Mouse (Mus musculus): Measurements from ENCODE around the gene Prss46. TPM values are rescaled to one million over a fixed set of nuclear protein-coding genes. Genes with fewer than 3 reads are reported as not detected.

The Prss46 gene
- polyA plus RNA-seq, 1 experiment from 2014 or later = not detected

DNA sequence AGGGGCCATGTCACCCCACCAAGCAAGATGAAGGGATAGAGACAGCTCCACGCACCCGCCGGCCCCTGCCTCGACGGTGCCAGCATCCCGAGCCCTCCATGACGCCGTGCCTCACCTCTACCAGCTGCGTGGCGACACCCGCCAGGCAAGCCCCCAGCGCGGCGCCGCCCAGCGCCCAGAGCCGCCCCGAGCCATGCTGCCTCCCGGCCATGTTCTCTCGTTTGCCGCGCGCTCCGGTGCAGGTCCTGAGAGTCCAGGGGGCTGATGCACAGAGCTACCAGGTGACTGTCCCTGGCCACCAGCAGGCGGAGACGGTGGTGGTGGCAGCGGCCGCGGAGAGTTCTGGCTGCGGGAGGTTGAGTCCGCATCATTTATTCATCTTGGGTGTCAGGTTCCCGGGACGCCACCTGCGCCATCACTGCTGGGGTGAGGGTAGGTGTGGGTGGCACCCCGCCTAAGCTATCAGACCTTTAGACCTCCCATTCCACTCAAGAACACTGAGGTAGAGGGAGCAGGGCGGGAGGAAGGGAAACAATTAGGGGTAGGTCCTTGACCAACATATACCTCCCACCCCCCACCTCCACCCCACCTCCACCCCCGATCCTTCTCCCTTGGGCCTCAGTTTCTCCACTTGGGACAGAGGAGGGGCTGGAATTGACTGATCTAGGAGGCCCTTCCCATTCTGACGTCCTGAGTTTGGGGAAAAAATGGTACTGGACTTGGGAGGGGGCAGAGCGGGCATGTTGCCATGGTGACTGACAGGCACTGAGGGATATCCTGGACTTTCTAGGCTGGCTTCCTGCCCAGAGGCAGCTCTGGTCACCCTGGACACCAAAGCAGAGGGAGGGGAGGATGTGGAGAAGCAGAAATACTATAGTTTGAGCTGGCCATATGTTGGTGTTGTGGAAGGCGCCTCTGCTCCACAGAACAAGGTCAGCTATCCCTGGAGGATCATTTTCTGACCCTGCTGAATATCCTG is 29.7 kb downstream of the Prss46 start:
- no peak for DNase-seq (ENCODE audit: extremely low spot score, low spot score)
- Histone ChIP-seq H3K4me3 (peak overlapping the region; percentile 51), H3K27ac (peak overlapping the region; percentile 60), H3K9me3 (no peaks in the 10 kb centered on the region), H3K27me3 (ENCODE audit: poor library complexity, severe bottlenecking) (peaks cover 77% of the 10 kb centered on the region), H3K4me1 (peaks cover 23% of the 10 kb centered on the region), H3K36me3 (replicated peaks) (no peaks in the 10 kb centered on the region)
- WGBS = 11% methylated on average over 40 of the region's 40 CpGs

DNA sequence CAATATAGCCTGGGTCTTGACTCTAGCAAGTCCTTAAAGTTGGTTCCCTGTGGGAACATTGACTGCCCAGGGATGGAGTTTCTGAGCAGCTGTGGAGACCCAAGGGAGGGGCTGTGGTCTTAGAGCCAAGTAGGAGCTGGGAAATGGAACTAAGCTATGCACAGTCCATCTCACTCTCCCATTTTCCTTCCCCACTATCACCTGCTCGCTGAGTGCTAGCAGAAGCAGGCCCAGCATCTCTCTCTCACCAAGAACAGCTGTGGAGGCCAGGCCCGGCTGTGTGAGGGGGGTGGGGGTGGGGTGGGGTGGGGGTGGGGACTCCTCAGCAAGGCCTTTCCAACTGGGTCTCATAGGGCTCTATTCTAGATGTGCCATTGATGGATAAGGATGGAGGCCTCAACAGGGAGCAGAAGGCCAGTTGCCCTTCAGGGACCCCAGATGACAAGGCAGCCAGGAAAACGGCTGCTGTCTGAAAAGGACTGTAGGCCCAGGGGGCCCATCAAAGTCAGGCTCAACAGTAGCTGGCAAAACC is 30.4 kb downstream of the Prss46 start:
- no peak overlapping the region for H3K27ac ChIP-seq
- no peaks in the 10 kb centered on the region for H3K9me3 ChIP-seq
- 23% methylated on average over 3 of the region's 3 CpGs for WGBS
- H3K4me3 ChIP-seq = no peak overlapping the region
- H3K27me3 ChIP-seq (ENCODE audit: poor library complexity, severe bottlenecking) = peaks cover 84% of the 10 kb centered on the region
- no peaks in the 10 kb centered on the region for H3K36me3 ChIP-seq (replicated peaks)
- no peak for DNase-seq (ENCODE audit: extremely low spot score, low spot score)
- H3K4me1 ChIP-seq = peaks cover 29% of the 10 kb centered on the region

DNA sequence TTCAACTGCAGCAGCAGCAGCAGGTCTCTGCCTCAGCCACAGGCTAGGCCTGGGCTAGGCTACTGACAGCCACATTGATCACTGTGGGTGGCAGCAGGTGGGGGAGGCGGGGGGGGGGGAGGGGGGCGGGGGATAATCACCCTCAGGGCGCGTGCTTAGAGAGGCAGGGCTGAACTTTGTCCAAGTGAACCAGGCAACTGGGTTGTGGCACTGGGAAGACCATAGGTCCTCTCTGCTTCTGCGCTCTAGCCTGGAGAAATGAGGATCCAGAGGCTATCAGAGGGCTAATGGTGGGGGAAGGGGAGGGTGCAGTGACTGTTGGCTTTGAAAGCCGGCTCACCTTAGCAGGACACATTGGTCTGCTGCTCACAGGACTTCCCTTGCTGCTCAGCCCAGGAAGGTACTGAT is 31.0 kb downstream of the Prss46 start:
- no peaks in the 10 kb centered on the region for H3K9me3 ChIP-seq
- DNase-seq (ENCODE audit: extremely low spot score, low spot score) = no peak
- peaks cover 35% of the 10 kb centered on the region for H3K4me1 ChIP-seq
- H3K27me3 ChIP-seq (ENCODE audit: poor library complexity, severe bottlenecking) = peaks cover 87% of the 10 kb centered on the region
- no peaks in the 10 kb centered on the region for H3K36me3 ChIP-seq (replicated peaks)
- H3K4me3 ChIP-seq = no peak overlapping the region
- 14% methylated on average over 5 of the region's 6 CpGs for WGBS
- peak overlapping the region; percentile 30; the same call in 1 of the 2 replicates for H3K27ac ChIP-seq

DNA sequence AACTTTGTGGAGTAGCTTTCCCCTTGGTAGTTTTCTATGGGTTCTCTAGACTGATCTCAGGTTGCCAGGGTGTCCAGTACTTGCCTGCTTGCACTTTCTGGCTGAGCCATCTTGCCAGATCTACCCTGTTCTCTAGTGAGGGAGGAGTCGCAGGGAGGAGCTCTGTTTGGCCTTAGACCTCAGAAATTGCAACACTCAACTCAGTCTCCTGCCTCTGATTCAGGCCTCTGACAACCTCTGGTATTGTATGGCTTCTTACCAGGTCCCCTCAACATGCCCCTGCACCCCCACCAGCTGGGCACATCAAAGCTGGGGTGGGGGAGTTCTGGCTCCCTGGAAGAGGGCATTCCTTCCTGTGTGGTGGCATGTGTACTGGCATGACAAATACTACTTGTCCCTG is 33.0 kb downstream of the Prss46 start:
- 90% methylated on average over 1 of the region's 1 CpGs for WGBS
- H3K27me3 ChIP-seq (ENCODE audit: poor library complexity, severe bottlenecking) = peaks cover 92% of the 10 kb centered on the region
- no peaks in the 10 kb centered on the region for H3K9me3 ChIP-seq
- H3K36me3 ChIP-seq (replicated peaks) = no peaks in the 10 kb centered on the region
- H3K4me1 ChIP-seq = peaks cover 40% of the 10 kb centered on the region
- no peak overlapping the region for H3K27ac ChIP-seq
- DNase-seq (ENCODE audit: extremely low spot score, low spot score) = no peak
- H3K4me3 ChIP-seq = no peak overlapping the region

GRCm38 (mm10) chr9:110877888-110878287 is 33.6 kb downstream of the Prss46 start:
- Histone ChIP-seq H3K4me3 (no peak overlapping the region), H3K27me3 (ENCODE audit: poor library complexity, severe bottlenecking) (peaks cover 89% of the 10 kb centered on the region), H3K36me3 (replicated peaks) (no peaks in the 10 kb centered on the region), H3K4me1 (peaks cover 40% of the 10 kb centered on the region), H3K27ac (no peak overlapping the region), H3K9me3 (no peaks in the 10 kb centered on the region)
- WGBS = 86% methylated on average over 5 of the region's 5 CpGs
- DNase-seq (ENCODE audit: extremely low spot score, low spot score) = no peak

DNA sequence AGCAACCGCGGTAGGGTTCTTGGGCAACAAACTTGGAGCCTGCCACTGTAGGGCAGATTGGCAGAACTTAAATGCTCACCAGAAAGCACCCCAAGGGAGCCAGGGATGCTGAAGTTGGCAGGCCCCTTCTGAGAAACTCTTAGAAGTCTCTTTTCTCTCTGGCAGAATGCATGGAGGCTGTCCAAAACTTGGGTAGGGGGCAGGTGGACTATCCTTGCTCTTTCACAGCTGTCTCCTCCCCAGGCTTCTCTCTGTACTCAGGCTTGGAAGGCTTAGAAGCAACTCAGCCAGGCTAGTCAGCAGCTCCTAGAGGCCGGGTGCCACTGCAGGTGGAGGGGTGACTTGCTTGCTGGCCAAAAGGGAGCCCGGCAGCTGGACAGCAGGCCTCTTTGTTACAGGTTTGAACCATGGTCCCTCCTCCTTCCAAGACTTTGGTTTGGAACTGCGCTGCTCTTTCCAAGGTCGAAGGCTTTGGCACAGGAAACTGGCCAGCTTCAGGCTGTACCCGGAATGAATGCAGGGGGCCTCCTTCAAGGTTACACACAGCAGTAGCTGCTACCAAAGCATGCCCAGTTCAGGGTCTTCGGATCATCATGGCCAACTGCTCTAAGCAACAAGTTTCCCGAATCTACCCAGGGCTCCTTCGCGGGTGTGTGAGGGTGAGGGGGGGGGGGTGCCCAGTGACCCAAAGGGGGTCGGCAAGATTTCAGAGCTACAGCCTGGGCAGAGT is 35.0 kb downstream of the Prss46 start, which contains the start of gene Als2cl:
TSS of gene Als2cl (plus strand) at position 680 of the 730 bp plus-strand sequence.
- Histone ChIP-seq H3K9me3 (no peaks in the 10 kb centered on the region), H3K4me3 (peak within 1 kb of the TSS; percentile 62), H3K27me3 (ENCODE audit: poor library complexity, severe bottlenecking) (peaks cover 81% of the 10 kb centered on the region), H3K27ac (peak within 1 kb of the TSS; percentile 49; the same call in 1 of the 2 replicates), H3K36me3 (replicated peaks) (no peaks in the 10 kb centered on the region), H3K4me1 (peaks cover 30% of the 10 kb centered on the region)
- DNase-seq (ENCODE audit: extremely low spot score, low spot score) = no peak
- 16% methylated on average over 12 of the region's 12 CpGs for WGBS

DNA sequence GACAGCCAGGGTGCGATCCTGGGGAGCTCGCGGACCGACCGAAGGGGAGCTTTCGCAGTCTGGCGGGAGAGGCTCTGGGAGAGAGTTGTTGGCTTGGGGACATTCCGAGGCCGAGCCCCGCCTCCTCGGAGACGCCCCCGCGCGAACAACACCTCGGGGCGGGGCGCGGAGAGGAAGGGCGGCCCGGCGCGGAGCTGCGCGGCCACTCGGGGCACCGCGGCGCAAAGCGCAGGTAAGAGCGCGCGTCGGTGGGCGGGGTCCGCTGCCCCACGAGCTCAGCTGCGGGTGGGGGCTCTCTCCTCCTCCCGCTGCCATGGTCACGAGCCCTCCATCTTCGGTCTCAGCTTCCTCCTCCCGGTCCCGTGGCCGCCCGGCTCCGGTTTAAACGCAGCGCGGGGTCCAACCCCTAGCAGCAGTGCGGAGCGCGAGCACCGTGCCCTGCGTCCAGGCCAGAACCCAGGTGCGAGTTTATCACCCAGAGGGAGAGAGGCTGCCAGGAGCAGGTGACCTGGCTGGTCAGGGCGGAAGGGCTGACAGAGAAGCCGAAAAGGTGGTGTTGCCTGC is 35.8 kb downstream of the Prss46 start, which contains the start of gene Tmie:
TSS of gene Tmie (minus strand) at position 116 of the 564 bp plus-strand sequence.
- H3K4me3 ChIP-seq = peak within 1 kb of the TSS; percentile 62
- no peaks in the 10 kb centered on the region for H3K36me3 ChIP-seq (replicated peaks)
- H3K9me3 ChIP-seq = no peaks in the 10 kb centered on the region
- DNase-seq (ENCODE audit: extremely low spot score, low spot score) = no peak
- H3K4me1 ChIP-seq = peaks cover 23% of the 10 kb centered on the region
- peak within 1 kb of the TSS; percentile 49; the same call in 1 of the 2 replicates for H3K27ac ChIP-seq
- WGBS = 1% methylated on average over 56 of the region's 57 CpGs
- peaks cover 74% of the 10 kb centered on the region for H3K27me3 ChIP-seq (ENCODE audit: poor library complexity, severe bottlenecking)

- H3K9me3 ChIP-seq = no peaks in the 10 kb centered on the region
- peaks cover 68% of the 10 kb centered on the region for H3K27me3 ChIP-seq (ENCODE audit: poor library complexity, severe bottlenecking)
- peak overlapping the region; percentile 62; the same call in 1 of the 2 replicates for H3K4me3 ChIP-seq
- no peak overlapping the region for H3K27ac ChIP-seq
- H3K36me3 ChIP-seq (replicated peaks) = no peaks in the 10 kb centered on the region
- 76% methylated on average over 4 of the region's 4 CpGs for WGBS
- H3K4me1 ChIP-seq = peaks cover 18% of the 10 kb centered on the region
- DNase-seq (ENCODE audit: extremely low spot score, low spot score) = no peak
Measured at GRCm38 (mm10) chr9:110880772-110881171, 36.5 kb downstream of the Prss46 start.

GRCm38 (mm10) chr9:110881953-110882352 is 37.6 kb downstream of the Prss46 start:
- 81% methylated on average over 7 of the region's 7 CpGs for WGBS
- peaks cover 63% of the 10 kb centered on the region for H3K27me3 ChIP-seq (ENCODE audit: poor library complexity, severe bottlenecking)
- no peak overlapping the region for H3K27ac ChIP-seq
- H3K4me3 ChIP-seq = no peak overlapping the region
- H3K36me3 ChIP-seq (replicated peaks) = no peaks in the 10 kb centered on the region
- DNase-seq (ENCODE audit: extremely low spot score, low spot score) = no peak
- H3K4me1 ChIP-seq = peaks cover 18% of the 10 kb centered on the region
- H3K9me3 ChIP-seq = no peaks in the 10 kb centered on the region

DNA sequence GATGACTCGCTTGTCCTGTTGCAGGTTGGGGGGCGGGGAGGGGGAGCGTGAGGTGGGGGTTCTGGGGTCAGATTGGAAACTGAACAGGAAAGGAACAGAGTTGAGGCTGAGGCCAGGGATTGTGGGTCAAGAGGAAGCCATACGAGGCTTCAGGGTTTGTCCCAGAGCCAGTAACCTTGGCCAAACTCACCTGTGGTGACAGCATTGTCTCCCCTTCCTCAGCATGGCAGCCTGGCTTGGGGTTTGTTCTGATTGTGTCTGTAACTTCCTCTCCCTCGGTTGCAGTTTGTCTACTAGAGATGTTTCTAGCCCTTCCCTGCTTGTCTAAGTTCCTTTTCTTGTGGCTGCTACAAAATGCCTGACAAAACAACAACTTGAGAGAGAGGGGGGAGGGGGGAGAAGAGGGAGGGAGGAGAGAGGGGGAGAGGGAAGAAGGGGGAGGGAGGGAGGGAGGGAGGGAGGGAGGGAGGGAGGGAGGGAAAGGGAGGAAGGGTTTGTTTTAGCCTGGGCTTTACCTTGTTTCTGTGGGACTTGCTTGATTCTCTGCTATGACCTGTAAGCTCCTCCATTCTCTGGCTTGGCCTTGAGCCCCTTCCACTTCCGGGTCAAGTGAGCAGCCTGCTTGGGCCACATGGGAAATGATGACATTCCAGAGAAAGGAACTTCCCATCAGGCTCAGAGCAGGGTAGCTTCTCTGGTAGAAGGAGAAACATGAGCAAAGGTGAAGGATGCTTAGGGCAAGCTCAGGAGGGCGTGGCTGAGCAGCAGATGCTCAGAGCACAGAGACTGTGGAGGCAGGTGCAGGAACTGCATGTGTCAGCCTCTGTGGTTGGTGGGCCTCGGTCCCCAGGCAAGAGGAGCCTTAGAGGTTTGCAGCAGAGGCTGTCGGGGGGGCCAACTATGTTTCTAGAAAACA is 43.3 kb downstream of the Prss46 start:
- 70% methylated on average over 9 of the region's 9 CpGs for WGBS
- Histone ChIP-seq H3K4me1 (peaks cover 34% of the 10 kb centered on the region), H3K36me3 (replicated peaks) (no peaks in the 10 kb centered on the region), H3K4me3 (no peak overlapping the region), H3K27me3 (ENCODE audit: poor library complexity, severe bottlenecking) (peaks cover 15% of the 10 kb centered on the region), H3K9me3 (no peaks in the 10 kb centered on the region), H3K27ac (0 out of 2 replicates have a peak overlapping the region, but pooled peaks have one; percentile 30)
- no peak for DNase-seq (ENCODE audit: extremely low spot score, low spot score)

DNA sequence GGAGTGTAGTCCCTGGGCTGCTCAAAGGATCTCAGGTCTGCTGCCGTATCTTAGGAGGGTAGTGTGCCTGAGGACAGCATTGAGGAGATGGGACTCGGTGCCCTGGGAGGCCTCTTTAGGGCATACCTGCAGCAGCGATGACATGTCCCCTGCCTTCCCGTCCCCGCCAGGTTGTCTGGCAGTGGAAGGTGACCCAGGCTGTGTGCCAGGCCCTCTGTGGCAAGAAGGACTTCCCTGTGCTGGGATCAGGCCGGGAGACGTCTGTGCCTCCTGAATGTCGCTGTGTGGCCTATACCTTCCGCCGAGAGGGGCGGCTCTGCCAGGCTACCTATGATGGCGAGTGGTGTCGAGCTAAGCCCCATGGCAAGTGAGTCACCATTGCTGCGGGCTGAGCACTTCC is 44.6 kb downstream of the Prss46 start:
- Histone ChIP-seq H3K9me3 (no peaks in the 10 kb centered on the region), H3K36me3 (replicated peaks) (no peaks in the 10 kb centered on the region), H3K27ac (no peak overlapping the region), H3K4me3 (no peak overlapping the region), H3K4me1 (peaks cover 37% of the 10 kb centered on the region), H3K27me3 (ENCODE audit: poor library complexity, severe bottlenecking) (peaks cover 20% of the 10 kb centered on the region)
- WGBS = 90% methylated on average over 14 of the region's 14 CpGs
- no peak for DNase-seq (ENCODE audit: extremely low spot score, low spot score)
